Mouse (Mus musculus) bone marrow macrophage, adult 2 months (primary cell): ENCODE measurements around the gene Ccdc78.

ENCODE experiments used
- CTCF ChIP-seq: IDR thresholded peaks from 2 replicates; pipeline ENCODE4 v1.5.1; 2012; ENCODE audit warnings: low read depth, mild to moderate bottlenecking, low read length, moderate library complexity
- POLR2A ChIP-seq: IDR thresholded peaks from 2 replicates; pipeline ENCODE4 v1.6.1; 2012; ENCODE audit warnings: mild to moderate bottlenecking, low read depth, low read length, borderline replicate concordance

DNA sequence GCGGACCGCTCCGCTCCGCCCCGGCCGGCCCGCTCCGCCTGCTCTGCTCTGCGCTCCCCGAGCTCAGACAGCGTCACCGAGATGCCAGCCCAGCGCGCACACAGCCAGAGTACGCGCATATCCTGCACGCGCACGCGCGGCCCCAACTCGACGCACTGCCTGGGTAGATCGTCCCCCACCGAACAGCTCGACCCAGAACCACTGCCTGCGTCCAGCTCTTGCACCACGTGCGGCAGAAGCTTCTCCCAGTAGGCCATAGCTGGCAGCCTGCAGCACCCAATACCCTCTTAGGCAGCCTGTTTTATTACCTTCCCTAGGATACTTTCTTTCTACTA, 50.7 kb downstream of the Ccdc78 start, which contains the start of gene Rhbdl1:
- TF ChIP-seq CTCF (no peak), POLR2A (no peak)
